ENCODE assay signal across 8 mouse cellular contexts in genomic region chr10:126990313-126991056, GRCm38 (mm10). TPM values are rescaled to one million over a fixed set of nuclear protein-coding genes. Genes with fewer than 3 reads are reported as not detected.
DNase-seq lines count a peak whose midpoint lies in the region; ATAC-seq and TF ChIP-seq lines count a peak whose summit lies in the region.

No protein-coding gene starts in this region.

- DNase-seq in MN1 (ENCODE audit: low spot score): peak; percentile 95
- peak; percentile 86 for DNase-seq in cerebellum, adult 9-11 months
- peak; percentile 56 to 78 for DNase-seq in frontal cortex, postnatal 10 days (ENCODE audit: low spot score in 2 of 2)
- peak; percentile 91 for DNase-seq in hindbrain, embryonic 11.5 days (ENCODE audit: low spot score)
- peak; percentile 85 for DNase-seq in layer of hippocampus, adult 9-11 months
- DNase-seq in lung, postnatal 0 days (ENCODE audit: low spot score): peak; percentile 96
- peak; percentile 86 for DNase-seq in ovary, postnatal 14 days (ENCODE audit: low spot score)
- peak; percentile 89 for DNase-seq in thymus, postnatal 14 days

- no peak overlapping the region for H3K27ac ChIP-seq in hindbrain, embryonic 11.5 days (ENCODE audit: low read depth, low read length)
- no peak overlapping the region for H3K27ac ChIP-seq in lung, postnatal 0 days (ENCODE audit: low read length)

- peak; percentile 78 for ATAC-seq in hindbrain, embryonic 11.5 days (ENCODE audit: low FRiP score)
- peak; percentile 85 for ATAC-seq in lung, postnatal 0 days

- TF ChIP-seq EP300 in lung, postnatal 0 days (IDR thresholded peaks at IDR 0.05): no peak

- no peaks in the 10 kb centered on the region; the same call in 1 of the 2 replicates for H3K4me1 ChIP-seq in hindbrain, embryonic 11.5 days (replicated peaks; ENCODE audit: control insufficient read depth, insufficient read depth, low read length)
- peaks cover 39% of the 10 kb centered on the region for H3K4me1 ChIP-seq in lung, postnatal 0 days (ENCODE audit: insufficient read depth, low read depth, low read length)

- no peaks in the 10 kb centered on the region for H3K9me3 ChIP-seq in hindbrain, embryonic 11.5 days (ENCODE audit: control insufficient read depth, low read length)
- H3K9me3 ChIP-seq in lung, postnatal 0 days (ENCODE audit: low read length): no peaks in the 10 kb centered on the region

- H3K4me2 ChIP-seq in hindbrain, embryonic 11.5 days (replicated peaks; ENCODE audit: low read depth, low read length): no peak overlapping the region
- H3K4me2 ChIP-seq in lung, postnatal 0 days (replicated peaks; ENCODE audit: low read depth, low read length): no peak overlapping the region

- 0 out of 2 replicates have a peak, but pooled peaks cover 3% of the 10 kb centered on the region for H3K36me3 ChIP-seq in hindbrain, embryonic 11.5 days (ENCODE audit: control insufficient read depth, insufficient read depth, low read length)
- H3K36me3 ChIP-seq in lung, postnatal 0 days (ENCODE audit: insufficient read depth, low read length): peaks cover 29% of the 10 kb centered on the region; the same call in 1 of the 2 replicates

- no peaks in the 10 kb centered on the region for H3K27me3 ChIP-seq in hindbrain, embryonic 11.5 days (ENCODE audit: control insufficient read depth, insufficient read depth, low read length)
- no peaks in the 10 kb centered on the region for H3K27me3 ChIP-seq in lung, postnatal 0 days (replicated peaks; ENCODE audit: insufficient read depth, low read length)

- no peak overlapping the region for H3K9ac ChIP-seq in hindbrain, embryonic 11.5 days (ENCODE audit: low read depth, low read length)
- no peak overlapping the region for H3K9ac ChIP-seq in lung, postnatal 0 days (replicated peaks; ENCODE audit: low read depth)

- H3K4me3 ChIP-seq in hindbrain, embryonic 11.5 days (ENCODE audit: low read depth, low read length): no peak overlapping the region
- no peak overlapping the region for H3K4me3 ChIP-seq in lung, postnatal 0 days (ENCODE audit: low read depth, low read length)

- TF ChIP-seq CTCF in lung, postnatal 0 days (IDR thresholded peaks at IDR 0.05): peak; percentile 97

- WGBS in hindbrain, embryonic 11.5 days: 66% methylated on average over 7 of the region's 7 CpGs
- 41% methylated on average over 7 of the region's 7 CpGs for WGBS in lung, postnatal 0 days

RNA-seq across cellular contexts. Expression of gene Avil, which starts 10.0 kb away (rescaled TPM):
- polyA plus RNA-seq in hindbrain, embryonic 11.5 days (2014; fragmentation: Nextera tagmentation; extraction: Ambion mirVana): 0.29 and 1.7 TPM in 2 replicates
- polyA plus RNA-seq in lung, postnatal 0 days (2015; fragmentation: Nextera tagmentation; extraction: Ambion mirVana): 0.13 and 0.15 TPM in 2 replicates

RNA-seq across cellular contexts. Expression of gene Ctdsp2, which starts 12.0 kb away (rescaled TPM):
- 38.7 and 40.3 TPM in 2 replicates for polyA plus RNA-seq in hindbrain, embryonic 11.5 days (2014; fragmentation: Nextera tagmentation; extraction: Ambion mirVana)
- polyA plus RNA-seq in lung, postnatal 0 days (2015; fragmentation: Nextera tagmentation; extraction: Ambion mirVana): 63.9 and 67.9 TPM in 2 replicates

RNA-seq across cellular contexts. Expression of gene Tsfm, which starts 40.2 kb away (rescaled TPM):
- 75.6 and 78.7 TPM in 2 replicates for polyA plus RNA-seq in hindbrain, embryonic 11.5 days (2014; fragmentation: Nextera tagmentation; extraction: Ambion mirVana)
- 39.1 and 42.3 TPM in 2 replicates for polyA plus RNA-seq in lung, postnatal 0 days (2015; fragmentation: Nextera tagmentation; extraction: Ambion mirVana)

RNA-seq across cellular contexts. Expression of gene Mettl1, which starts 50.7 kb away (rescaled TPM):
- polyA plus RNA-seq in hindbrain, embryonic 11.5 days (2014; fragmentation: Nextera tagmentation; extraction: Ambion mirVana): 32.4 and 36.7 TPM in 2 replicates
- 12.9 and 13.6 TPM in 2 replicates for polyA plus RNA-seq in lung, postnatal 0 days (2015; fragmentation: Nextera tagmentation; extraction: Ambion mirVana)

RNA-seq across cellular contexts. Expression of gene Eef1akmt3, which starts 50.8 kb away (rescaled TPM):
- 0.08 and 0.15 TPM in 2 replicates for polyA plus RNA-seq in hindbrain, embryonic 11.5 days (2014; fragmentation: Nextera tagmentation; extraction: Ambion mirVana)
- polyA plus RNA-seq in lung, postnatal 0 days (2015; fragmentation: Nextera tagmentation; extraction: Ambion mirVana): 0.27 and 0.30 TPM in 2 replicates
